Mouse (Mus musculus): ENCODE measurements at regions not wholly inside any gene's neighbourhood (a gene's known extent, or its start where the extent isn't known, plus 50 kb on each side); places are given as distances from the start of the nearest gene placed in this dataset.
"Not testable (repeated sequence)": the region's sequence is repeated elsewhere in the genome, so short reads cannot be mapped to it uniquely, and the experiment has no call there.

- not testable (repeated sequence) for DNase-seq (ENCODE audit: low spot score)
These were observed 80.8 kb upstream of the Gm15446 start for GRCm38 (mm10) chr5:109842186-109842978.

DNA sequence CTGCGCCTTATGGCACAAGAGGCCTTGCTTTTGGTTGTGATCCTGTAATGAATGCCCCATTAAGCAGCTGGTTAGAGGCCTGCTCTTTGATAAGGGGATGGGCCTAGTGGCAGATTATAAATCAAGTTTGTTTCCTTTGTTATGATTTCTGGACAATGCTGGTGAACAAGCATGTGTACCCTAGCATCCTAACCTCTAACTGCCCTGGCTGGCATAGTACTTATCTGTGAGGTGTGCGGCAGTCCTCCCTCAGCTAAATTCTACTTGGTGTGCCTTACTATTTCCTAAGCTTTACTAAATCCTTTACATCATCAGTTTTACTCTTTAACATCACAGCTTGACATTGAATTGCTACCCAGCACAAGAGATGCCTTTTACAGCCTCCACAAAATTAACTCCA lies 79.0 kb upstream of the Gm15446 start:
- DNase-seq (ENCODE audit: low spot score) = not testable (repeated sequence)

DNA sequence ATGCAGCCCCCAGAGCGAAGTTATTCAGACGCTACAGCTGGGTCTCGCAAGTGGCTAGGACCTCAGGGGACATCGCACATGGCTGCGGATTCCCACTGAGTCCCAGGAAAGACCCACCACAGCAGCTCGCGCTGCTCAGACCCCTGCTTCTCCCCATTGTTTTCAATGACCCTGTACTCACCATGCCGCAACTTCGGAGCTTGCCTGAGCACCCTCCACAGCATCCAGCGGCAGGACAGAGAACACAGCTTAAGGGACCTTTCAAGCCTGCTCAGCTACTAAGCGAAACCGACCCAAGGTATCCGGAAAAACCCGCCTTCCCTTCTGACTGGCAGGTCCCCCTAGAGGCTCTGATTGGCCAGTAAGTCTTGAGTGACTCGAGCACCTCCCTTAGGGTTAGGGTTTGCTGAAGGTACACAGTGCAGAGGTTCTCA lies 78.4 kb upstream of the Gm15446 start:
- DNase-seq (ENCODE audit: low spot score) = peak; percentile 89

DNA sequence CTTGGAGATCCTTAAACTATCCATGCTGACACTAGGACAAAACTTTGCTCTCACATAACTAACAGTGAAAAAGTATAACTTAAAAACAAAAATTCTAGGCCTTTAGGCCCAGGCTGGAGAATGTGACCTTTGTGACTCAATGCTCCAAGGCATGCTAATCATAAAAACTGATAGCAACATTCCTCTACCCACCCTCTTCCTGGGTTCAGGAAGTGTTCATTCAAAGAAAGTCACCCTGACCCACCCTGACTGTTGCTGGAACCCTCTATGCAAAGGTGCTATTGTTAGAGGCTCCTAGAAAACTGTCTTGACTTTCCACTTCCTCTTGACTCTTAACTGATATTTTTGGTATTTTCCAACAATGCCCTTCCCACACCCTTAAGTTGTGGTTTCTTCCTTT lies 72.0 kb upstream of the Gm15446 start:
- not testable (repeated sequence) for DNase-seq (ENCODE audit: low spot score)

GRCm38 (mm10) chr5:109860402-109860801 lies 62.8 kb upstream of the Gm15446 start:
- DNase-seq (ENCODE audit: low spot score) = no peak

- not testable (repeated sequence) for DNase-seq (ENCODE audit: low spot score)
These were observed 58.7 kb upstream of the Gm15446 start for GRCm38 (mm10) chr5:109864517-109864916.

DNA sequence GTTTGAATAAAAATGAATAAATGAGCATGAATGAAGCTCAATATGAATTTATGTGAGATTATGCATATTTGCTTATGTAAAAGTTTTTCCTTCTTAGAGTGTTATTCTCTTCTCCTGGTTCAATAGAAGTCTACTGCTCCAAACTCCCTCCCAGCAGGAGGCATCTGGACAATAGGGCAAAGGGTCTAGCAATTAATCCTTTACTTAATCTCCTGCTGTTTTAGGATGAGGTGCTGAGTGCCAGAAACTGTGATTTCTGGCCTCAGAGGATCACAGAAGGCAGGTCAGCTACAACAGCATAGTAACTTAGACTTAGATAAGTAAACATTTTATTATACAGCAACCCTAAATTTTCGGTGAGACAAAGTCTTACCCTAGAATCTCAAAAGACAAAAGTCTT lies 57.6 kb upstream of the Gm15446 start:
- DNase-seq (ENCODE audit: low spot score) = no peak

GRCm38 (mm10) chr5:109866337-109867126 lies 56.7 kb upstream of the Gm15446 start:
- peak; percentile 94 for DNase-seq (ENCODE audit: low spot score)

- peak; percentile 6 for DNase-seq (ENCODE audit: low spot score)
These were observed 56.0 kb upstream of the Gm15446 start for GRCm38 (mm10) chr5:109867221-109867620.
